Mouse (Mus musculus) neural tube, embryonic 11.5 days (tissue): Measurements from ENCODE around the gene Cmah. TPM values are rescaled to one million over a fixed set of nuclear protein-coding genes. Genes with fewer than 3 reads are reported as not detected.

Source experiments
- ATAC-seq: fragments of 200-750 bp; cut with Nextera tagmentation; 2 replicates; pipeline ENCODE4 v1.8.0; 2017; ENCODE audit warnings: moderate number of reproducible peaks, mild to moderate bottlenecking, moderate TSS enrichment, moderate library complexity; ENCODE audit not compliant: insufficient read depth, low FRiP score, low TSS enrichment
- DNase-seq: peaks from one replicate; pipeline ENCODE4 v3.0.0-alpha.2; 2015; ENCODE audit warnings: low spot score
- H3K27ac ChIP-seq: fragments of 300-500 bp; sonication (generic); 2 replicates; pipeline ENCODE4 v1.5.1; 2014; ENCODE audit warnings: low read depth, mild to moderate bottlenecking, low read length
- H3K27me3 ChIP-seq: fragments of 300-500 bp; sonication (generic); 2 replicates; pipeline ENCODE4 v1.6.1; 2014; ENCODE audit warnings: mild to moderate bottlenecking, low read length, mixed read lengths; ENCODE audit not compliant: control insufficient read depth, insufficient read depth
- H3K36me3 ChIP-seq: fragments of 300-500 bp; sonication (generic); 2 replicates; pipeline ENCODE4 v1.6.1; 2014; ENCODE audit warnings: mild to moderate bottlenecking, low read length, moderate library complexity, mixed read lengths; ENCODE audit not compliant: control insufficient read depth, insufficient read depth
- H3K4me1 ChIP-seq: fragments of 300-500 bp; sonication (generic); 2 replicates; pipeline ENCODE4 v1.6.1; 2014; ENCODE audit warnings: low read length, mixed read lengths; ENCODE audit not compliant: control insufficient read depth, insufficient read depth
- H3K4me2 ChIP-seq: fragments of 300-500 bp; sonication (generic); 2 replicates; pipeline ENCODE4 v1.6.1; 2014; ENCODE audit warnings: low read depth, mild to moderate bottlenecking, moderate library complexity
- H3K4me3 ChIP-seq: fragments of 300-500 bp; sonication (generic); 2 replicates; pipeline ENCODE4 v1.5.1; 2014; ENCODE audit warnings: low read depth, low read length
- H3K9ac ChIP-seq: fragments of 300-500 bp; sonication (generic); 2 replicates; pipeline ENCODE4 v1.6.1; 2014; ENCODE audit warnings: mild to moderate bottlenecking, low read length
- H3K9me3 ChIP-seq: fragments of 300-500 bp; sonication (generic); 2 replicates; pipeline ENCODE4 v1.6.1; 2016; ENCODE audit warnings: low read length; ENCODE audit not compliant: control insufficient read depth
- WGBS: fragments of 180-500 bp; shearing (Covaris S2); extraction: QIAGEN DNeasy Blood & Tissue Kit; methylation state at CpG from one replicate; pipeline ENCODE4 v1.1.7; 2014; 5-methylcytosine and 5-hydroxymethylcytosine counted together
- polyA plus RNA-seq: library from polyadenylated mRNA; unstranded; fragments of >200 nt; fragmentation: Nextera tagmentation; extraction: Ambion mirVana; gene quantifications from 2 replicates; pipeline ENCODE4 v1.2.1, GENCODE M21; 2014

Cmah gene
- polyA plus RNA-seq, 1 experiment from 2014 or later, result 0.34 TPM

GRCm38 (mm10) chr13:24486403-24486802 lies 159.2 kb downstream of the Cmah start:
- ATAC-seq (no peak), DNase-seq (no peak)
- H3K4me2 ChIP-seq, result no peak overlapping the region
- no peak overlapping the region for H3K27ac ChIP-seq
- H3K9me3 ChIP-seq, result no peaks in the 10 kb centered on the region
- no peaks in the 10 kb centered on the region for H3K27me3 ChIP-seq
- H3K4me1 ChIP-seq, result no peaks in the 10 kb centered on the region
- no peak overlapping the region for H3K9ac ChIP-seq
- no peak overlapping the region for H3K4me3 ChIP-seq
- no peaks in the 10 kb centered on the region for H3K36me3 ChIP-seq
- WGBS, result 82% methylated on average over 6 of the region's 6 CpGs

GRCm38 (mm10) chr13:24487061-24487460 lies 159.9 kb downstream of the Cmah start:
- ATAC-seq, result no peak
- H3K36me3 ChIP-seq, result no peaks in the 10 kb centered on the region
- H3K4me1 ChIP-seq, result no peaks in the 10 kb centered on the region
- 94% methylated on average over 5 of the region's 5 CpGs for WGBS
- H3K4me2 ChIP-seq, result no peak overlapping the region
- H3K9ac ChIP-seq, result no peak overlapping the region
- H3K27me3 ChIP-seq, result no peaks in the 10 kb centered on the region
- no peak overlapping the region for H3K27ac ChIP-seq
- no peak overlapping the region for H3K4me3 ChIP-seq
- H3K9me3 ChIP-seq, result no peaks in the 10 kb centered on the region
- DNase-seq, result no peak

- Histone ChIP-seq H3K4me1 (no peaks in the 10 kb centered on the region), H3K4me2 (no peak overlapping the region), H3K36me3 (no peaks in the 10 kb centered on the region), H3K4me3 (no peak overlapping the region), H3K9ac (no peak overlapping the region), H3K27ac (no peak overlapping the region), H3K27me3 (no peaks in the 10 kb centered on the region), H3K9me3 (no peaks in the 10 kb centered on the region)
- no peak for DNase-seq
- ATAC-seq, result no peak
- 87% methylated on average over 5 of the region's 5 CpGs for WGBS
Measured at GRCm38 (mm10) chr13:24487546-24487945, 160.3 kb downstream of the Cmah start.

- no peaks in the 10 kb centered on the region for H3K36me3 ChIP-seq
- no peak overlapping the region for H3K4me3 ChIP-seq
- ATAC-seq, result no peak
- DNase-seq, result no peak
- H3K27me3 ChIP-seq, result no peaks in the 10 kb centered on the region
- WGBS, result 91% methylated on average over 4 of the region's 4 CpGs
- H3K4me1 ChIP-seq, result no peaks in the 10 kb centered on the region
- no peak overlapping the region for H3K9ac ChIP-seq
- no peak overlapping the region for H3K27ac ChIP-seq
- no peaks in the 10 kb centered on the region for H3K9me3 ChIP-seq
- H3K4me2 ChIP-seq, result no peak overlapping the region
Measured at GRCm38 (mm10) chr13:24488526-24489070, 161.4 kb downstream of the Cmah start.

- Histone ChIP-seq H3K9me3 (no peaks in the 10 kb centered on the region), H3K9ac (no peak overlapping the region), H3K27ac (no peak overlapping the region), H3K36me3 (no peaks in the 10 kb centered on the region), H3K4me1 (no peaks in the 10 kb centered on the region), H3K4me2 (no peak overlapping the region), H3K4me3 (no peak overlapping the region), H3K27me3 (no peaks in the 10 kb centered on the region)
- DNase-seq (no peak), ATAC-seq (no peak)
- WGBS, result 92% methylated on average over 3 of the region's 3 CpGs
Measured at GRCm38 (mm10) chr13:24489515-24489914, 162.3 kb downstream of the Cmah start.

GRCm38 (mm10) chr13:24490041-24490440 lies 162.8 kb downstream of the Cmah start:
- 80% methylated on average over 3 of the region's 3 CpGs for whole genome bisulfite sequencing
- no peaks in the 10 kb centered on the region for H3K36me3 ChIP-seq
- no peak for DNase-seq
- H3K4me1 ChIP-seq, result no peaks in the 10 kb centered on the region
- H3K4me2 ChIP-seq, result no peak overlapping the region
- ATAC-seq, result no peak
- H3K9me3 ChIP-seq, result no peaks in the 10 kb centered on the region
- H3K27me3 ChIP-seq, result no peaks in the 10 kb centered on the region
- no peak overlapping the region for H3K4me3 ChIP-seq
- no peak overlapping the region for H3K27ac ChIP-seq
- no peak overlapping the region for H3K9ac ChIP-seq

GRCm38 (mm10) chr13:24491101-24491500 lies 163.9 kb downstream of the Cmah start:
- no peak for DNase-seq
- H3K4me1 ChIP-seq, result no peaks in the 10 kb centered on the region
- H3K27me3 ChIP-seq, result no peaks in the 10 kb centered on the region
- no peak for ATAC-seq
- no peak overlapping the region for H3K4me3 ChIP-seq
- H3K27ac ChIP-seq, result no peak overlapping the region
- no peaks in the 10 kb centered on the region for H3K36me3 ChIP-seq
- H3K4me2 ChIP-seq, result no peak overlapping the region
- 83% methylated on average over 3 of the region's 3 CpGs for WGBS
- H3K9me3 ChIP-seq, result no peaks in the 10 kb centered on the region
- no peak overlapping the region for H3K9ac ChIP-seq

- H3K4me3 ChIP-seq, result no peak overlapping the region
- no peak for DNase-seq
Measured at GRCm38 (mm10) chr13:24493784-24494183, 166.6 kb downstream of the Cmah start.

GRCm38 (mm10) chr13:24496353-24496752 lies 169.1 kb downstream of the Cmah start:
- no peak for ATAC-seq
- 91% methylated on average over 5 of the region's 5 CpGs for WGBS
- Histone ChIP-seq H3K4me1 (no peaks in the 10 kb centered on the region), H3K9me3 (no peaks in the 10 kb centered on the region), H3K9ac (no peak overlapping the region), H3K27me3 (no peaks in the 10 kb centered on the region), H3K36me3 (no peaks in the 10 kb centered on the region), H3K4me2 (no peak overlapping the region), H3K27ac (no peak overlapping the region), H3K4me3 (no peak overlapping the region)
- no peak for DNase-seq

More at GRCm38 (mm10) chr13:24493784-24494183, 166.6 kb downstream of the Cmah start:
- no peaks in the 10 kb centered on the region for H3K27me3 ChIP-seq
- ATAC-seq, result no peak
- 93% methylated on average over 3 of the region's 3 CpGs for WGBS
- H3K9ac ChIP-seq, result no peak overlapping the region
- H3K9me3 ChIP-seq, result no peaks in the 10 kb centered on the region
- H3K4me2 ChIP-seq, result no peak overlapping the region
- H3K4me1 ChIP-seq, result no peaks in the 10 kb centered on the region
- H3K27ac ChIP-seq, result no peak overlapping the region
- no peaks in the 10 kb centered on the region for H3K36me3 ChIP-seq
